Mouse (Mus musculus) kidney, postnatal 25 days (tissue): ENCODE measurements around the gene Clstn2.
A peak's percentile ranks its signal among the peaks of the same experiment; 100 is the strongest.

ENCODE experiments used
- DNase-seq, 2 experiments: peaks; one replicate each; pipeline ENCODE4 v3.0.0; 2021; ENCODE audit warnings: mixed read lengths in 2 of 2

The Clstn2 gene

GRCm38 (mm10) chr9:97773911-97774310 is 259.1 kb downstream of the Clstn2 start:
- DNase-seq = no peak

- no peak for DNase-seq
Observed at GRCm38 (mm10) chr9:97772431-97772830, 260.6 kb downstream of the Clstn2 start.

GRCm38 (mm10) chr9:97769331-97769730 is 263.6 kb downstream of the Clstn2 start:
- no peak for DNase-seq

- DNase-seq = no peak
Observed at GRCm38 (mm10) chr9:97765251-97765767, 267.7 kb downstream of the Clstn2 start.

GRCm38 (mm10) chr9:97763048-97763447 is 269.9 kb downstream of the Clstn2 start:
- no peak for DNase-seq

- DNase-seq = no peak
Observed at GRCm38 (mm10) chr9:97755599-97756270, 277.2 kb downstream of the Clstn2 start.

GRCm38 (mm10) chr9:97753715-97754114 is 279.3 kb downstream of the Clstn2 start:
- no peak for DNase-seq

- no peak for DNase-seq
Observed at GRCm38 (mm10) chr9:97746574-97746973, 286.4 kb downstream of the Clstn2 start.

GRCm38 (mm10) chr9:97727715-97728486 is 305.1 kb downstream of the Clstn2 start:
- no peak for DNase-seq

- DNase-seq = no peak
Observed at GRCm38 (mm10) chr9:97717728-97718127, 315.3 kb downstream of the Clstn2 start.

- no peak for DNase-seq
Observed at GRCm38 (mm10) chr9:97717005-97717404, 316.0 kb downstream of the Clstn2 start.

- DNase-seq = no peak
Observed at GRCm38 (mm10) chr9:97712888-97713287, 320.1 kb downstream of the Clstn2 start.

- DNase-seq = no peak
Observed at GRCm38 (mm10) chr9:97703901-97704503, 329.0 kb downstream of the Clstn2 start.

- DNase-seq = no peak
Observed at GRCm38 (mm10) chr9:97702989-97703388, 330.0 kb downstream of the Clstn2 start.

- DNase-seq = no peak
Observed at GRCm38 (mm10) chr9:97699983-97700382, 333.0 kb downstream of the Clstn2 start.

GRCm38 (mm10) chr9:97699020-97699419 is 334.0 kb downstream of the Clstn2 start:
- no peak for DNase-seq

- no peak for DNase-seq
Observed at GRCm38 (mm10) chr9:97698071-97698470, 334.9 kb downstream of the Clstn2 start.

- DNase-seq = peak in 1 of 2 experiments; percentile 30
Observed at GRCm38 (mm10) chr9:97696655-97697235, 336.2 kb downstream of the Clstn2 start.

GRCm38 (mm10) chr9:97695278-97695677 is 337.7 kb downstream of the Clstn2 start:
- no peak for DNase-seq

- DNase-seq = no peak
Observed at GRCm38 (mm10) chr9:97686826-97687425, 346.1 kb downstream of the Clstn2 start.

GRCm38 (mm10) chr9:97685664-97686063 is 347.3 kb downstream of the Clstn2 start:
- no peak for DNase-seq

- DNase-seq = no peak
Observed at GRCm38 (mm10) chr9:97679878-97680277, 353.1 kb downstream of the Clstn2 start.

GRCm38 (mm10) chr9:97679106-97679505 is 353.9 kb downstream of the Clstn2 start:
- no peak for DNase-seq
